Mouse (Mus musculus): ENCODE results near the gene Fmo6. TPM values are rescaled to one million over a fixed set of nuclear protein-coding genes. Genes with fewer than 3 reads are reported as not detected.

Fmo6 gene
- total RNA-seq (2021): not detected
- long read RNA-seq, experiment 1: 0 reads
- long read RNA-seq, experiment 2: 0 reads

- no peak for DNase-seq
Measured at GRCm38 (mm10) chr1:162937415-162937814, at the start of gene Fmo6. Fmo6 (minus strand) TSS chr1:162937515.

- DNase-seq: no peak
Measured at GRCm38 (mm10) chr1:162986777-162987176, 49.5 kb upstream of the Fmo6 start.

- DNase-seq: no peak
Measured at GRCm38 (mm10) chr1:162986121-162986748, 48.9 kb upstream of the Fmo6 start.

GRCm38 (mm10) chr1:162984428-162984827 is 47.1 kb upstream of the Fmo6 start, which contains the start of gene Fmo3:
Fmo3 (minus strand) TSS chr1:162984528.
- no peak for DNase-seq

GRCm38 (mm10) chr1:162963556-162963955 is 26.2 kb upstream of the Fmo6 start:
- DNase-seq: no peak

- no peak for DNase-seq
Measured at GRCm38 (mm10) chr1:162957422-162957821, 20.1 kb upstream of the Fmo6 start.

GRCm38 (mm10) chr1:162953079-162953478 is 15.8 kb upstream of the Fmo6 start:
- no peak for DNase-seq

GRCm38 (mm10) chr1:162949763-162950162 is 12.4 kb upstream of the Fmo6 start:
- no peak for DNase-seq

GRCm38 (mm10) chr1:162947934-162948333 is 10.6 kb upstream of the Fmo6 start:
- no peak for DNase-seq

GRCm38 (mm10) chr1:162946837-162947558 is 9.7 kb upstream of the Fmo6 start:
- DNase-seq: no peak

- DNase-seq: no peak
Measured at GRCm38 (mm10) chr1:162943700-162944099, 6.4 kb upstream of the Fmo6 start.

- DNase-seq: no peak
Measured at GRCm38 (mm10) chr1:162938696-162939351, 1.5 kb upstream of the Fmo6 start.

- DNase-seq: no peak
Measured at GRCm38 (mm10) chr1:162937970-162938695, 818 bp upstream of the Fmo6 start.

- DNase-seq: no peak
Measured at GRCm38 (mm10) chr1:162934374-162935012, 2.8 kb downstream of the Fmo6 start.

GRCm38 (mm10) chr1:162932386-162932785 is 4.9 kb downstream of the Fmo6 start:
- no peak for DNase-seq

- no peak for DNase-seq
Measured at GRCm38 (mm10) chr1:162931880-162932279, 5.4 kb downstream of the Fmo6 start.

GRCm38 (mm10) chr1:162931310-162931875 is 5.9 kb downstream of the Fmo6 start:
- DNase-seq: no peak

GRCm38 (mm10) chr1:162930631-162931030 is 6.7 kb downstream of the Fmo6 start:
- no peak for DNase-seq

GRCm38 (mm10) chr1:162929146-162929545 is 8.2 kb downstream of the Fmo6 start:
- DNase-seq: no peak

GRCm38 (mm10) chr1:162925121-162925520 is 12.2 kb downstream of the Fmo6 start:
- no peak for DNase-seq

GRCm38 (mm10) chr1:162916661-162917060 is 20.7 kb downstream of the Fmo6 start:
- DNase-seq: no peak
